ENCODE assay signal across 10 mouse cellular contexts in genomic region chr1:45312870-45313269, GRCm38 (mm10). TPM values are rescaled to one million over a fixed set of nuclear protein-coding genes. Genes with fewer than 3 reads are reported as not detected.
DNase-seq lines count a peak whose midpoint lies in the region; ATAC-seq and TF ChIP-seq lines count a peak whose summit lies in the region.
"Had no signal": no experiment of that assay in that cellular context is flagged by ENCODE, and none has a peak within 500 bp of the region (broad histone marks: within the 10 kb centered on the region; RNA-seq: fewer than 3 reads in every experiment).

No protein-coding gene starts in this region.

- no peak for TF ChIP-seq CTCF in heart, adult 2 months (IDR thresholded peaks at IDR 0.05)

- H3K4me1 ChIP-seq in hindbrain, embryonic 10.5 days (replicated peaks): no peaks in the 10 kb centered on the region
- no peaks in the 10 kb centered on the region for H3K4me1 ChIP-seq in hindbrain, embryonic 14.5 days (replicated peaks; ENCODE audit: control insufficient read depth, insufficient read depth, low read length)
- H3K4me1 ChIP-seq in heart, adult 2 months (ENCODE audit: control insufficient read depth, insufficient read depth, low read length): peaks cover 2% of the 10 kb centered on the region
- H3K4me1 ChIP-seq in limb, embryonic 14.5 days (ENCODE audit: control insufficient read depth, insufficient read depth, low read length): peaks cover 8% of the 10 kb centered on the region; the same call in 1 of the 2 replicates
- H3K4me1 ChIP-seq: forebrain, embryonic 15.5 days; neural tube, embryonic 12.5 days had no signal

- no peaks in the 10 kb centered on the region for H3K27me3 ChIP-seq in hindbrain, embryonic 10.5 days (ENCODE audit: insufficient read depth, poor library complexity, severe bottlenecking)
- no peaks in the 10 kb centered on the region for H3K27me3 ChIP-seq in hindbrain, embryonic 14.5 days (ENCODE audit: control insufficient read depth, insufficient read depth, low read length)
- no peaks in the 10 kb centered on the region for H3K27me3 ChIP-seq in heart, adult 2 months (ENCODE audit: control insufficient read depth, insufficient read depth, low read length)
- H3K27me3 ChIP-seq in limb, embryonic 14.5 days (ENCODE audit: control insufficient read depth, insufficient read depth, low read length): no peaks in the 10 kb centered on the region
- H3K27me3 ChIP-seq: forebrain, embryonic 15.5 days; neural tube, embryonic 12.5 days had no signal

- TF ChIP-seq POLR2A in heart, adult 2 months (IDR thresholded peaks at IDR 0.05; ENCODE audit: insufficient read depth, low read depth, low read length): no peak
- TF ChIP-seq POLR2A in limb, embryonic 14.5 days (IDR thresholded peaks at IDR 0.05; ENCODE audit: borderline replicate concordance, extremely low read depth, insufficient read depth, insufficient read length): no peak

- H3K4me2 ChIP-seq in hindbrain, embryonic 14.5 days (replicated peaks): no peak overlapping the region
- H3K4me2 ChIP-seq in limb, embryonic 14.5 days (replicated peaks; ENCODE audit: low read depth, low read length, severe bottlenecking): peak overlapping the region; percentile 45
- H3K4me2 ChIP-seq: forebrain, embryonic 15.5 days had no signal

- no peak for TF ChIP-seq EP300 in heart, adult 2 months (IDR thresholded peaks at IDR 0.05; ENCODE audit: insufficient read depth, low read depth, low read length)

- H3K79me2 ChIP-seq in heart, adult 2 months (replicated peaks; ENCODE audit: control insufficient read depth, insufficient read depth, low read length): no peaks in the 10 kb centered on the region

- no peak for ATAC-seq in hindbrain, embryonic 14.5 days (ENCODE audit: low FRiP score)
- peak; percentile 35 for ATAC-seq in limb, embryonic 14.5 days (ENCODE audit: low FRiP score, low read depth)
- ATAC-seq: forebrain, embryonic 15.5 days had no signal

- DNase-seq in hindbrain, embryonic 10.5 days (ENCODE audit: low spot score): peak; percentile 39
- no peak for DNase-seq in hindbrain, embryonic 14.5 days (ENCODE audit: low spot score)
- DNase-seq in NIH3T3 (ENCODE audit: low read depth): peak; percentile 87
- peak in 1 of 2 experiments; percentile 23 for DNase-seq in heart, adult 2 months
- peak; percentile 89 for DNase-seq in limb, embryonic 14.5 days (ENCODE audit: low spot score)
- DNase-seq in cerebellum, postnatal 14 days: no peak
- DNase-seq in adrenal gland, postnatal 36 days: no peak
- DNase-seq in gastrocnemius, postnatal 14 days: no peak

- peak overlapping the region; percentile 31 for H3K4me3 ChIP-seq in hindbrain, embryonic 10.5 days
- H3K4me3 ChIP-seq in hindbrain, embryonic 14.5 days (replicated peaks; ENCODE audit: low read length): no peak overlapping the region; the same call in 1 of the 2 replicates
- peak overlapping the region; percentile 33 for H3K4me3 ChIP-seq in heart, adult 2 months
- H3K4me3 ChIP-seq in limb, embryonic 14.5 days (replicated peaks; ENCODE audit: low read length): peak overlapping the region; percentile 53
- H3K4me3 ChIP-seq: forebrain, embryonic 15.5 days; neural tube, embryonic 12.5 days had no signal

- H3K36me3 ChIP-seq in hindbrain, embryonic 10.5 days: no peaks in the 10 kb centered on the region
- H3K36me3 ChIP-seq in hindbrain, embryonic 14.5 days (replicated peaks; ENCODE audit: control insufficient read depth, insufficient read depth): no peaks in the 10 kb centered on the region
- H3K36me3 ChIP-seq in heart, adult 2 months (ENCODE audit: control insufficient read depth, insufficient read depth, low read length): no peaks in the 10 kb centered on the region
- peaks cover 14% of the 10 kb centered on the region; the same call in 1 of the 2 replicates for H3K36me3 ChIP-seq in limb, embryonic 14.5 days (ENCODE audit: control insufficient read depth, insufficient read depth, low read length)
- H3K36me3 ChIP-seq: forebrain, embryonic 15.5 days; neural tube, embryonic 12.5 days had no signal

- intact Hi-C loops in heart, adult 2 months (cut with DNase I): loop anchor here (5.0 to 10.0 kb wide), 3 partner anchors 128 to 1088 kb away; no protein-coding TSS in a partner anchor
- intact Hi-C loops in gastrocnemius, postnatal 14 days (cut with DNase I; ENCODE audit: low total_unique reads): loop anchor here (10.0 kb wide), 1 partner anchor 568 kb away; no protein-coding TSS in a partner anchor

- H3K27ac ChIP-seq in hindbrain, embryonic 10.5 days: no peak overlapping the region
- H3K27ac ChIP-seq in hindbrain, embryonic 14.5 days: no peak overlapping the region
- H3K27ac ChIP-seq in heart, adult 2 months: peak overlapping the region; percentile 80
- H3K27ac ChIP-seq in limb, embryonic 14.5 days (replicated peaks; ENCODE audit: low read depth, low read length): peak overlapping the region; percentile 98
- H3K27ac ChIP-seq: forebrain, embryonic 15.5 days; neural tube, embryonic 12.5 days had no signal

- no peak overlapping the region for H3K9ac ChIP-seq in hindbrain, embryonic 14.5 days
- H3K9ac ChIP-seq in heart, adult 2 months (ENCODE audit: low read depth, low read length): no peak overlapping the region
- peak overlapping the region; percentile 73 for H3K9ac ChIP-seq in limb, embryonic 14.5 days (ENCODE audit: low read depth, low read length, severe bottlenecking)
- H3K9ac ChIP-seq: forebrain, embryonic 15.5 days; neural tube, embryonic 12.5 days had no signal

- H3K9me3 ChIP-seq in hindbrain, embryonic 10.5 days: no peaks in the 10 kb centered on the region
- H3K9me3 ChIP-seq in hindbrain, embryonic 14.5 days (ENCODE audit: control insufficient read depth, low read length): no peaks in the 10 kb centered on the region
- H3K9me3 ChIP-seq in limb, embryonic 14.5 days (ENCODE audit: control insufficient read depth, low read length): no peaks in the 10 kb centered on the region
- H3K9me3 ChIP-seq: forebrain, embryonic 15.5 days; neural tube, embryonic 12.5 days had no signal

RNA-seq across cellular contexts. Expression of gene Col3a1, which starts 1.5 kb away (rescaled TPM):
- polyA plus RNA-seq in hindbrain, embryonic 10.5 days (2016; fragmentation: Nextera tagmentation; extraction: Ambion mirVana): 366 and 385 TPM in 2 replicates
- 314 and 379 TPM in 2 replicates for polyA plus RNA-seq in hindbrain, embryonic 14.5 days (2014; fragmentation: Nextera tagmentation; extraction: Ambion mirVana)
- total RNA-seq in heart, adult 2 months (2021): 100 to 1,000 TPM in 1 of 2 experiments, 10 to 100 TPM in 1; 77.8 to 183 TPM
- polyA plus RNA-seq in heart, adult 2 months (2012; rRNA removed): 78.8 and 130 TPM in 2 replicates
- 1,105 and 1,514 TPM in 2 replicates for polyA plus RNA-seq in limb, embryonic 14.5 days (2012; rRNA removed)
- polyA plus RNA-seq in limb, embryonic 14.5 days (2014; fragmentation: Nextera tagmentation; extraction: Ambion mirVana): 2,620 and 2,998 TPM in 2 replicates
- 100 to 1,000 TPM; 175 to 416 TPM for total RNA-seq in adrenal gland, postnatal 36 days (2021)
- total RNA-seq in gastrocnemius, postnatal 14 days (2021): 1,000 to 10,000 TPM; 1,615 to 2,328 TPM

Comparison
In these comparisons a context has a peak if more than half of its experiments do, and no peak if none do; other contexts are left out.
1. DNase-seq: peak in hindbrain, embryonic 10.5 days (single experiment), NIH3T3 (single experiment) and limb, embryonic 14.5 days (single experiment); none in hindbrain, embryonic 14.5 days (single experiment), cerebellum, postnatal 14 days (0 of 2), adrenal gland, postnatal 36 days (0 of 2) and gastrocnemius, postnatal 14 days (single experiment).
2. H3K27ac ChIP-seq: peak in heart, adult 2 months (single experiment) and limb, embryonic 14.5 days (single experiment); none in hindbrain, embryonic 10.5 days (single experiment) and hindbrain, embryonic 14.5 days (single experiment).